Mouse (Mus musculus) liver, postnatal 0 days (tissue): ENCODE data around the gene Zfand6. TPM values are rescaled to one million over a fixed set of nuclear protein-coding genes. Genes with fewer than 3 reads are reported as not detected.

Experiments used
- ATAC-seq: fragments of 200-750 bp; cut with Nextera tagmentation; 2 replicates; pipeline ENCODE4 v1.8.0; 2017; ENCODE audit warnings: mild to moderate bottlenecking, moderate library complexity
- DNase-seq: peaks from one replicate; pipeline ENCODE4 v3.0.0-alpha.2; 2016
- H3K27ac ChIP-seq: fragments of 300-500 bp; sonication (generic); 2 replicates; pipeline ENCODE4 v1.5.1; 2014; ENCODE audit warnings: antibody characterized with exemption, moderate library complexity, mild to moderate bottlenecking, low read depth
- H3K27me3 ChIP-seq: fragments of 300-500 bp; sonication (generic); 2 replicates; pipeline ENCODE4 v1.6.1; 2014; ENCODE audit warnings: low read length, control low read depth, mixed read lengths; ENCODE audit not compliant: insufficient read depth
- H3K36me3 ChIP-seq: fragments of 300-500 bp; sonication (generic); replicated peaks from 2 replicates; pipeline ENCODE4 v1.6.1; 2014; ENCODE audit warnings: mild to moderate bottlenecking, control low read depth, low read length, moderate library complexity, mixed read lengths; ENCODE audit not compliant: insufficient read depth
- H3K4me1 ChIP-seq: fragments of 300-500 bp; sonication (generic); 2 replicates; pipeline ENCODE4 v1.6.1; 2014; ENCODE audit warnings: antibody characterized with exemption, mild to moderate bottlenecking, control low read depth; ENCODE audit not compliant: insufficient read depth
- H3K4me2 ChIP-seq: fragments of 300-500 bp; sonication (generic); 2 replicates; pipeline ENCODE4 v1.6.1; 2014; ENCODE audit warnings: low read depth, mild to moderate bottlenecking, low read length, moderate library complexity, mixed read lengths
- H3K4me3 ChIP-seq: fragments of 300-500 bp; sonication (generic); 2 replicates; pipeline ENCODE4 v1.5.1; 2014; ENCODE audit warnings: low read depth, low read length
- H3K9ac ChIP-seq: fragments of 300-500 bp; sonication (generic); replicated peaks from 2 replicates; pipeline ENCODE4 v1.6.1; 2014; ENCODE audit warnings: mild to moderate bottlenecking, moderate library complexity
- H3K9me3 ChIP-seq: fragments of 300-500 bp; sonication (generic); 2 replicates; pipeline ENCODE4 v1.6.1; 2016; ENCODE audit warnings: mild to moderate bottlenecking, control low read depth, low read length, mixed read lengths
- CTCF ChIP-seq: sonication (generic); IDR thresholded peaks from 2 replicates; pipeline ENCODE4 v1.5.1; 2016; ENCODE audit warnings: antibody characterized with exemption, low read depth
- EP300 ChIP-seq: IDR thresholded peaks from 2 replicates; pipeline ENCODE4 v1.6.1; 2016; ENCODE audit warnings: antibody characterized with exemption, low read depth, mild to moderate bottlenecking
- WGBS: fragments of 180-500 bp; shearing (Covaris S2); extraction: QIAGEN DNeasy Blood & Tissue Kit; methylation state at CpG from one replicate; pipeline ENCODE4 v1.1.7; 2014; ENCODE audit not compliant: insufficient replicate concordance; 5-methylcytosine and 5-hydroxymethylcytosine counted together
- polyA plus RNA-seq: library from polyadenylated mRNA; unstranded; fragments of >200 nt; fragmentation: Nextera tagmentation; extraction: Ambion mirVana; gene quantifications from 2 replicates; pipeline ENCODE4 v1.2.1, GENCODE M21; 2015

Gene Zfand6
- polyA plus RNA-seq, 1 experiment from 2014 or later, result 160 TPM

GRCm38 (mm10) chr7:84667946-84668345 is 21.8 kb downstream of the Zfand6 start:
- ATAC-seq, result no peak
- peaks cover 20% of the 10 kb centered on the region; the same call in 1 of the 2 replicates for H3K4me1 ChIP-seq
- H3K36me3 ChIP-seq, result no peaks in the 10 kb centered on the region
- WGBS, result 79% methylated on average over 5 of the region's 5 CpGs
- DNase-seq, result no peak
- no peaks in the 10 kb centered on the region for H3K27me3 ChIP-seq
- H3K4me2 ChIP-seq, result no peak overlapping the region
- no peaks in the 10 kb centered on the region for H3K9me3 ChIP-seq
- no peak overlapping the region for H3K9ac ChIP-seq
- no peak overlapping the region for H3K27ac ChIP-seq
- no peak for TF ChIP-seq EP300
- H3K4me3 ChIP-seq, result no peak overlapping the region

GRCm38 (mm10) chr7:84652740-84653139 is 37.0 kb downstream of the Zfand6 start:
- Histone ChIP-seq H3K4me1 (peaks cover 36% of the 10 kb centered on the region), H3K4me2 (0 out of 2 replicates have a peak overlapping the region, but pooled peaks have one; percentile 4), H3K9me3 (no peaks in the 10 kb centered on the region), H3K36me3 (0 out of 2 replicates have a peak, but pooled peaks cover 5% of the 10 kb centered on the region), H3K27ac (peak overlapping the region; percentile 49; the same call in 1 of the 2 replicates), H3K4me3 (no peak overlapping the region), H3K27me3 (no peaks in the 10 kb centered on the region), H3K9ac (no peak overlapping the region)
- no peak for ATAC-seq
- 81% methylated on average over 2 of the region's 2 CpGs for WGBS
- DNase-seq, result no peak
- TF ChIP-seq EP300 (no peak), CTCF (no peak)

- no peak for DNase-seq
- Histone ChIP-seq H3K36me3 (0 out of 2 replicates have a peak, but pooled peaks cover 5% of the 10 kb centered on the region), H3K27ac (peak overlapping the region; percentile 90), H3K27me3 (no peaks in the 10 kb centered on the region), H3K9ac (peak overlapping the region; percentile 52; the same call in 1 of the 2 replicates), H3K4me2 (peak overlapping the region; percentile 61), H3K9me3 (no peaks in the 10 kb centered on the region), H3K4me3 (peak overlapping the region; percentile 16; the same call in 1 of the 2 replicates), H3K4me1 (peaks cover 36% of the 10 kb centered on the region)
- ATAC-seq, result no peak
- 45% methylated on average over 2 of the region's 2 CpGs for WGBS
- TF ChIP-seq CTCF (no peak), EP300 (no peak)
Measured at GRCm38 (mm10) chr7:84651987-84652321, 37.8 kb downstream of the Zfand6 start.

GRCm38 (mm10) chr7:84651303-84651986 is 38.3 kb downstream of the Zfand6 start:
- Histone ChIP-seq H3K4me3 (peak overlapping the region; percentile 16; the same call in 1 of the 2 replicates), H3K9ac (peak overlapping the region; percentile 52), H3K9me3 (no peaks in the 10 kb centered on the region), H3K36me3 (0 out of 2 replicates have a peak, but pooled peaks cover 5% of the 10 kb centered on the region), H3K27ac (peak overlapping the region; percentile 90), H3K4me1 (peaks cover 36% of the 10 kb centered on the region), H3K4me2 (peak overlapping the region; percentile 61), H3K27me3 (no peaks in the 10 kb centered on the region)
- peak; percentile 96 for TF ChIP-seq EP300
- no peak for TF ChIP-seq CTCF
- WGBS, result 61% methylated on average over 4 of the region's 4 CpGs
- ATAC-seq (peak; percentile 100), DNase-seq (peak; percentile 47)

GRCm38 (mm10) chr7:84649016-84649415 is 40.7 kb downstream of the Zfand6 start:
- H3K4me3 ChIP-seq, result no peak overlapping the region
- TF ChIP-seq CTCF, result no peak
- TF ChIP-seq EP300, result no peak
- 0 out of 2 replicates have a peak, but pooled peaks cover 3% of the 10 kb centered on the region for H3K36me3 ChIP-seq
- no peak overlapping the region for H3K9ac ChIP-seq
- H3K9me3 ChIP-seq, result no peaks in the 10 kb centered on the region
- WGBS, result 94% methylated on average over 2 of the region's 2 CpGs
- DNase-seq (no peak), ATAC-seq (no peak)
- peaks cover 26% of the 10 kb centered on the region for H3K4me1 ChIP-seq
- H3K4me2 ChIP-seq, result no peak overlapping the region
- no peak overlapping the region for H3K27ac ChIP-seq
- no peaks in the 10 kb centered on the region for H3K27me3 ChIP-seq

- whole genome bisulfite sequencing, result 88% methylated on average over 1 of the region's 1 CpGs
- 0 out of 2 replicates have a peak, but pooled peaks cover 3% of the 10 kb centered on the region for H3K36me3 ChIP-seq
- H3K9ac ChIP-seq, result no peak overlapping the region
- no peak overlapping the region for H3K4me3 ChIP-seq
- no peak overlapping the region for H3K27ac ChIP-seq
- no peaks in the 10 kb centered on the region for H3K27me3 ChIP-seq
- peaks cover 20% of the 10 kb centered on the region for H3K4me1 ChIP-seq
- no peaks in the 10 kb centered on the region for H3K9me3 ChIP-seq
- no peak overlapping the region for H3K4me2 ChIP-seq
- TF ChIP-seq CTCF (no peak), EP300 (no peak)
- no peak for DNase-seq
- no peak for ATAC-seq
Measured at GRCm38 (mm10) chr7:84646256-84646655, 43.5 kb downstream of the Zfand6 start.
